Mouse (Mus musculus) intestine, embryonic 14.5 days (tissue): Measurements from ENCODE around the gene Emx1. TPM values are rescaled to one million over a fixed set of nuclear protein-coding genes. Genes with fewer than 3 reads are reported as not detected.

Source experiments
- ATAC-seq: fragments of 200-750 bp; cut with Nextera tagmentation; replicated peaks from 2 replicates; pipeline ENCODE4 v1.8.0; 2017; ENCODE audit warnings: low read depth, moderate number of reproducible peaks, moderate TSS enrichment, moderate library complexity; ENCODE audit not compliant: low FRiP score, low TSS enrichment
- DNase-seq: peaks from one replicate; pipeline ENCODE4 v3.0.0-alpha.2; 2018; ENCODE audit warnings: low spot score
- H3K27ac ChIP-seq: fragments of 300-500 bp; sonication (generic); 2 replicates; pipeline ENCODE4 v1.5.1; 2014; ENCODE audit warnings: low read depth, mild to moderate bottlenecking, control low read depth
- H3K27me3 ChIP-seq: fragments of 300-500 bp; sonication (generic); replicated peaks from 2 replicates; pipeline ENCODE4 v1.6.1; 2014; ENCODE audit warnings: low read length, control low read depth; ENCODE audit not compliant: control insufficient read depth, insufficient read depth
- H3K36me3 ChIP-seq: fragments of 300-500 bp; sonication (generic); 2 replicates; pipeline ENCODE4 v1.6.1; 2014; ENCODE audit warnings: low read length, control low read depth; ENCODE audit not compliant: control insufficient read depth, insufficient read depth
- H3K4me1 ChIP-seq: fragments of 300-500 bp; sonication (generic); replicated peaks from 2 replicates; pipeline ENCODE4 v1.6.1; 2014; ENCODE audit warnings: low read length, control low read depth, mixed read lengths; ENCODE audit not compliant: control insufficient read depth, insufficient read depth
- H3K4me2 ChIP-seq: fragments of 300-500 bp; sonication (generic); 2 replicates; pipeline ENCODE4 v1.6.1; 2014; ENCODE audit warnings: low read length
- H3K4me3 ChIP-seq: fragments of 300-500 bp; sonication (generic); 2 replicates; pipeline ENCODE4 v1.5.1; 2014; ENCODE audit warnings: low read depth, low read length, control low read depth, mixed read lengths
- H3K9ac ChIP-seq: fragments of 300-500 bp; sonication (generic); 2 replicates; pipeline ENCODE4 v1.6.1; 2014; ENCODE audit warnings: mild to moderate bottlenecking, low read length
- H3K9me3 ChIP-seq: fragments of 300-500 bp; sonication (generic); 2 replicates; pipeline ENCODE4 v1.6.1; 2016; ENCODE audit warnings: low read length, control low read depth; ENCODE audit not compliant: control insufficient read depth
- WGBS: fragments of 180-500 bp; shearing (Covaris S2); extraction: QIAGEN DNeasy Blood & Tissue Kit; methylation state at CpG from one replicate; pipeline ENCODE4 v1.1.7; 2014; 5-methylcytosine and 5-hydroxymethylcytosine counted together
- polyA plus RNA-seq: library from polyadenylated mRNA; unstranded; fragments of >200 nt; fragmentation: Nextera tagmentation; extraction: Ambion mirVana; gene quantifications from 2 replicates; pipeline ENCODE4 v1.2.1, GENCODE M21; 2014

Emx1 gene
- polyA plus RNA-seq, 1 experiment from 2014 or later = not detected

- H3K27ac ChIP-seq = no peak overlapping the region
- H3K9ac ChIP-seq = no peak overlapping the region
- no peaks in the 10 kb centered on the region for H3K9me3 ChIP-seq
- no peak overlapping the region for H3K4me3 ChIP-seq
- DNase-seq (peak; percentile 56), ATAC-seq (no peak)
- peaks cover 81% of the 10 kb centered on the region for H3K27me3 ChIP-seq
- H3K36me3 ChIP-seq = no peaks in the 10 kb centered on the region
- no peaks in the 10 kb centered on the region; the same call in 1 of the 2 replicates for H3K4me1 ChIP-seq
- H3K4me2 ChIP-seq = no peak overlapping the region
- 8% methylated on average over 29 of the region's 29 CpGs for WGBS
Observed at GRCm38 (mm10) chr6:85193381-85194318, 6.4 kb downstream of the Emx1 start.

DNA sequence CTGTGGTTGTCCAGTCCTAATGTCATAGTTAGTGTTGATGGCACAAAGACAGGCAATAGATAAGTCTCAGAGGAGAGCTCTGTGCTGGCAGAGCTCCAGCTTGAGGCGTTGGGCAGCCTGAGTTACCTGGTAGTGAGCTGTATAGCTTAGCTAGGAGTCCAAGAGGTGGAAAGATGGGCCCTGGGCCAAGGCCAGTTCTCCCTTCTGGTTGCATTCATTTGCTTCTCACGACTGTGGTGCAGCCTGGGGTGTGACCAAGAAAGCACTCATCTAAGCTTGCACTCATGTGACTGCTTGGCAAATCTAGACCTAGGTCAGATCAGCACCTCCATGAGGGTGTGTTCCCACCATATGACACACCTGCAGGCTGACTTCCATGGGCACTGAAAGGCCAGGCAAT is 10.7 kb downstream of the Emx1 start:
- DNase-seq = no peak

DNA sequence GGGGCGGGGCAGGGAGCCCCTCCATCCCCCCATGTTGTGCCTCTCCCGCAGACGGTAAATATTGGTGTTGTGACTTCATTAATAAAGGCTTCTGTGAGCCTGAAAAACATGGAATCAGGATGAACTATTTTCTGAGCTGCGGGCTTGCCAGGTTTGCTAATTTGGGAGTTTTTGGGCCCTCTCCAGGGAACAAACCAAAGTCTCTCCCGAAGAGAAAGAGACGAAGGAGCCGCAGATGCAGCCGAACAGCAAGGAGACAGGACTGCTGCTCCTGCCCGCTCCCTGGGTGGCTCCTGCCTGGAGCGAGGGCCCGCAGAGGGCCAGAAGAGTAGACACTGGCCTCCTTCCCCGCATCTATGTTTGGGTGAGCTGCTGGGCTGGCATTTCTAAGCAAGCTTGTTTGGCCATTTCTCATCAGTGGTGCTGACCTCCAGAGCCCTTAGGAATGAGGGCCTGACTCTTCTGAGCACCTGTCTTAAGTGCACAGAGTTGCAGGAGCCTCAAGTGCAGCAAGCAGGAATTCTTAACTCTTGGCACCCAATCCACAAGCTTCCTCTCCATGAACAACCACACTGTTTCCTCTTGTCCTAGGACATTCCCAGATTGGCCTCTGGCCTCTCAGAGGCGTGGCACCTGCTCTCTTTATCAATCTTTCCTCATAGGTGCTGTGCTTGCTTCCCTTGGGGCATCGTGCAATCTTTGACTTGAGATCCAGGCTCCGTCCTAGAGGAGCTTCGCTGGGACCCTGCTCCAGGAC is 19.1 kb downstream of the Emx1 start:
- no peaks in the 10 kb centered on the region for H3K9me3 ChIP-seq
- H3K4me3 ChIP-seq = no peak overlapping the region
- H3K36me3 ChIP-seq = no peaks in the 10 kb centered on the region
- H3K9ac ChIP-seq = no peak overlapping the region
- no peak overlapping the region for H3K27ac ChIP-seq
- H3K4me1 ChIP-seq = no peaks in the 10 kb centered on the region; the same call in 1 of the 2 replicates
- WGBS = 39% methylated on average over 16 of the region's 16 CpGs
- H3K27me3 ChIP-seq = 0 out of 2 replicates have a peak, but pooled peaks cover 8% of the 10 kb centered on the region
- no peak overlapping the region for H3K4me2 ChIP-seq
- DNase-seq = no peak
- ATAC-seq = no peak

More for the DNA sequence above, 10.7 kb downstream of the Emx1 start:
- Histone ChIP-seq H3K36me3 (no peaks in the 10 kb centered on the region), H3K27me3 (peaks cover 40% of the 10 kb centered on the region), H3K4me3 (no peak overlapping the region), H3K4me2 (no peak overlapping the region), H3K9ac (no peak overlapping the region), H3K27ac (no peak overlapping the region), H3K4me1 (no peaks in the 10 kb centered on the region), H3K9me3 (no peaks in the 10 kb centered on the region)
- WGBS = 71% methylated on average over 2 of the region's 2 CpGs
- no peak for ATAC-seq

DNA sequence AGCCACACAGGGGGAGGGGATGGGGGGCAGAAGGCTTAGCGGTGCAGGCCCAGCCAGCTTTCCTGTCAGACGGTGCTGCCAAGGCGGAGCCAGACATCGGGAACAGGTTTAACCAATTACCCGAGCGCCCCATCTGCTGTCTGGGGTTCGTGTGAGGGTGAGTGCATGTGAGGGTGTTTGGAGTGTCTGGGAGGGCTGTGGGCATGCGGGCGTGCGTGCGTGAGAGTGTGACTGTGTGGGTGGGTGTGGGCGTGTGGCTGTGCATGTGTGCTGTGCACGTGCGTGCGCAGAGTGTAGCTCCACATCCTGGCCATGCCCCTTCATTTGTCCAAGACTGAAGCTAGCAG is 19.7 kb downstream of the Emx1 start:
- ATAC-seq (0 out of 2 replicates have a peak, but pooled peaks have one; percentile 23), DNase-seq (no peak)
- WGBS = 46% methylated on average over 15 of the region's 15 CpGs
- Histone ChIP-seq H3K9me3 (no peaks in the 10 kb centered on the region), H3K27ac (no peak overlapping the region), H3K27me3 (0 out of 2 replicates have a peak, but pooled peaks cover 8% of the 10 kb centered on the region), H3K4me2 (no peak overlapping the region), H3K4me1 (no peaks in the 10 kb centered on the region; the same call in 1 of the 2 replicates), H3K36me3 (no peaks in the 10 kb centered on the region), H3K4me3 (no peak overlapping the region), H3K9ac (no peak overlapping the region)

DNA sequence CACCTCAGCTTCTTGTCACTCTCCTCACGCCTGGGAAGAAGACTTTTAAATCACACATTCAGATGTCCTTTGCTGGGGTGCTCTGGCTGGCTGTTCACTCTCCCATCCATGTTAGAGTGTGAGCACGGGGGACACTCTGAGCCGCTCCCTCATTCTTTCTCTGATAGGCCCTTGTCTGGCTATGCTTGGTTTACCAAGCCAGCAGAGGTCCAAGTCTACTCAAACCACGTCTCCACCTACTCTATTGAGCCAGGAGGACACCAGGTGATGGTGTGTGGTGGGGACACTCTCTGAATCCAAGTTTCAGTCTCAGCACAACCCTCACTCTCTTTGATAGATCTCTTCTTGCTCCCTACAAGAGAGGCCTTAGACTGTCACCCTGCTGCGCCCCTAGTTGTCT is 20.1 kb downstream of the Emx1 start:
- Histone ChIP-seq H3K4me3 (no peak overlapping the region), H3K4me1 (no peaks in the 10 kb centered on the region; the same call in 1 of the 2 replicates), H3K36me3 (no peaks in the 10 kb centered on the region), H3K27me3 (0 out of 2 replicates have a peak, but pooled peaks cover 8% of the 10 kb centered on the region), H3K4me2 (no peak overlapping the region), H3K27ac (no peak overlapping the region), H3K9me3 (no peaks in the 10 kb centered on the region), H3K9ac (no peak overlapping the region)
- WGBS = 68% methylated on average over 5 of the region's 5 CpGs
- no peak for ATAC-seq
- no peak for DNase-seq

DNA sequence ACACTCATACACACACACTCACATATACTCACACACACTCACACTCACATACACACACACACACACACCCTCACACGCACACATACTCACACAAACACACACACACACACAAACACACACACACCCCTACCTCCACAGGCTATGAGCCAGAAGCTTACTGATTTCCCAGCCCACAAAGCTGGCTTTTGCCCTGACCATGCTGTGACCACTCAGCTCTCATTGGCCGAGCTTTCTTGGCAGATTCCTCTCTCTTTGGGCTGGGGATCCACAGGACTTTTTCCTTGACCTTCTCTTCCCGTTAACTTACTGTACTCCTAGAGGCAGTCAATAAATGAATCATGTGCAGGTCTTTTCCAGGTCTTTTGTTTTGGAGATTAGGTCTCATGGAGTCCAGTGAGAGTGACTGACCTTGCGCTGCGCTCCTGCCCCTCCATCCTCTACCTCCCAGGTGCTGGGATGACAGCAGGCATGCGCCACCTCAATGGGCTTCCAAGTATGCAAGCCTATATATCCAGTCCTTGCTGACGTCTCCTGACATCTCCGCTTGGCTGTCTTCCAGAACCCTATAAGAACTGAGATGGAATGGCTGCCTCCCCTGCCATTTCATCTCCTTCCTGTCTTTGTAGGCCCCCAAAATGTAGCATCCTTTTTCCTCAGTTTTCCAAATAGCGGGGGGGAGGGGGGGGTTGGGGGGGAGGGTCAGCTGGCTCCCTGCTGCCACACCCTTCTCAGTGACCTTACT is 22.2 kb downstream of the Emx1 start:
- 72% methylated on average over 9 of the region's 9 CpGs for WGBS
- no peaks in the 10 kb centered on the region for H3K9me3 ChIP-seq
- no peaks in the 10 kb centered on the region for H3K36me3 ChIP-seq
- no peak overlapping the region for H3K4me2 ChIP-seq
- H3K9ac ChIP-seq = no peak overlapping the region
- H3K4me1 ChIP-seq = no peaks in the 10 kb centered on the region; the same call in 1 of the 2 replicates
- H3K27ac ChIP-seq = no peak overlapping the region
- DNase-seq = no peak
- ATAC-seq = no peak
- H3K4me3 ChIP-seq = no peak overlapping the region
- H3K27me3 ChIP-seq = 0 out of 2 replicates have a peak, but pooled peaks cover 5% of the 10 kb centered on the region

- Histone ChIP-seq H3K9ac (no peak overlapping the region), H3K4me3 (no peak overlapping the region), H3K27ac (no peak overlapping the region), H3K27me3 (0 out of 2 replicates have a peak, but pooled peaks cover 5% of the 10 kb centered on the region), H3K4me2 (no peak overlapping the region), H3K9me3 (no peaks in the 10 kb centered on the region), H3K4me1 (no peaks in the 10 kb centered on the region; the same call in 1 of the 2 replicates), H3K36me3 (no peaks in the 10 kb centered on the region)
- 26% methylated on average over 1 of the region's 1 CpGs for WGBS
- ATAC-seq (no peak), DNase-seq (no peak)
Observed at GRCm38 (mm10) chr6:85210686-85211085, 23.4 kb downstream of the Emx1 start.

DNA sequence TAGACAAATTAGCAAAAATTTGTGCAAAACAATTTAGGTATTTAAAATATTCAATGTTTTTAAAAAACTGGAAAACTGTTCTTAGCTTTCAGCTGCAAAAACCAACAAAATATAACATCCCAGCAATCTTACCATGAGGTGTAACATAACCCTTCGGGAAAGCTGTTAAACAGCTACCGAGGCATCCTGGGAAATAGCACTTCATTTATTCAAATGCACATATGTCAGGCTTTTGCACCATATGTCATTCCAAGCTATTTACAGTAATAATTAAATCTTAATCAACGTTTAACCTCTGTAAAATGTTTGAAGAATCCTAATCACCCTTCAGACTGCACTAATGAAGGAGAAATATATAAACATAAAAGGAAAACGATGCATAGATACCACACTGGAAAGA is 31.0 kb downstream of the Emx1 start:
- ATAC-seq (no peak), DNase-seq (no peak)
- Histone ChIP-seq H3K27me3 (no peaks in the 10 kb centered on the region), H3K4me3 (no peak overlapping the region), H3K9ac (no peak overlapping the region), H3K4me1 (peaks cover 8% of the 10 kb centered on the region; the same call in 1 of the 2 replicates), H3K9me3 (no peaks in the 10 kb centered on the region), H3K4me2 (no peak overlapping the region), H3K36me3 (no peaks in the 10 kb centered on the region), H3K27ac (no peak overlapping the region)
- WGBS = 74% methylated on average over 4 of the region's 4 CpGs
